Mouse (Mus musculus): ENCODE results near the gene Knop1. TPM values are rescaled to one million over a fixed set of nuclear protein-coding genes. Genes with fewer than 3 reads are reported as not detected.

Knop1 gene
- total RNA-seq, 2 experiments from 2014 or later: 24.4 to 25.1 TPM

DNA sequence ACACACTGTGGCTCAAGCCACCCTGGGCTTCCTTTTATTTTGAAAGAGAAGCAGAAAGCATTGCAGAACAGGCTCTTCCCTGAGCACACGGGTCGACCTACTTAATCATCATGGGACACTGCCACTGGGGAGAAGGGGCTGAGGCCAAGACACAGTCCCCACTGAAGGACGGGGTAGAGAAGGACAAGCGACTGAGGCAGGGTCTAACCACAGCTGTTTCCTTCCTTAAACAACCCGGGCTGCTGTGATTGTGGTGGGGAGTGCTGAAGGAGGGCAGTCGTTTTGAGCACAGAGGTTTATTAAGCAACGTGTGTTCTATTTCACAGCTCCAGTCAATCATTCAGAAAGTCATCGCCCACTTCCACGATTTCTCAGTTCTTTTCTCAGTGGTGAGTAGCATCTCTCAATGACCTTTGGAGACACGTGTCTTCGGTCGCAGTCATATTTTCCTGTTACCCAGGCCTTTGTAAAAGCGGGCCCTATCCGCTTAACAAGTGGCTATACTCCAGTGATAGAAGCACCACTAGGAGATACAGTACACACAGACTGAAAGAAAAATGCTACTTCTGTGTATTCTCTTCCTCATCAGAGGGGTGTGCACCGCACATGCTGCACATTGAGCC, 55.8 kb downstream of the Knop1 start:
- no peak for DNase-seq (ENCODE audit: low spot score in 2 of 2)

- DNase-seq (ENCODE audit: low spot score in 2 of 2): no peak
Measured at GRCm38 (mm10) chr7:118798105-118798570, 57.9 kb downstream of the Knop1 start.

DNA sequence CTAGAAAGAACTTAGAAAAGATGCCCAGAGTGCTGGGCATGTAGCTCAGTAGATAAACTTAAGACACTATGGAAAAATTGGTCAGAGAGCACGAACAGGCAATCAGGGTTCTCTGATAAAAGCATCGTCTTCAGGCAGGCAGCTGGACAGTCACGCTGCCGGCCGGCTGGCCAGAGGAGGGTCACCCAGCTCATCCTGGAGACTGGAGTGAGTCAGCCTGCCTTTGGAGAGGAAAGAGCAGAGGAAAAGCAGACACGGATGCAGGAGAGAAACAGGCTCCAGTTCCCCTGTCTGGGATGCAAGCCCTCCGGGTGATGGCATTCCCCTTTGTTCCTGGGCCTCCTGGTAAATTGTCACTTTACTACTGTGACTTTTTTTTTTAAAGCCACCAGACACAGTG, 58.5 kb downstream of the Knop1 start:
- DNase-seq (ENCODE audit: low spot score in 2 of 2): no peak

GRCm38 (mm10) chr7:118796838-118797237, 59.2 kb downstream of the Knop1 start:
- no peak for DNase-seq (ENCODE audit: low spot score in 2 of 2)

- no peak for DNase-seq (ENCODE audit: low spot score in 2 of 2)
Measured at GRCm38 (mm10) chr7:118795779-118796178, 60.3 kb downstream of the Knop1 start.

DNA sequence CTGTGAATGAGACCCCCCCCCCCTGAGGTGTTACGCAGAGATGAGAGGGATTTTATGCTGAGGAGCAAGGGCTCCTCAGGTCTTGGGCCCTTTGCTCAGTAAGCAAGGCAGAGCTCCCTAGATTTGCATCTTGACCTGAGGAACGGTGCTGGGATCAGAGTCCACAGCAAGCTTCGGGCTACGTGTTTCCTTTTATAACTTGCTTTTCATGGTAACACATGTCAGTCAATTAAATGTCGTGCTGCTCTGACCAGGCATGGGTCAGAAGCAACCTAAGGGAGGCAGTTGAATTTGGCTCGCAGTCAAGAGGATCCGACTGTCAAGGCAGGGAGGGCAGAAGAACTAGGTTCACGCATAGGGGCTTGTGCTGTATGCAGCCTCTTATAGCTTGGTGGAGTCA, 62.2 kb downstream of the Knop1 start:
- no peak for DNase-seq (ENCODE audit: low spot score in 2 of 2)

Other genes starting within 250 kb of the Knop1 start
- 100 to 1,000 TPM; 198 TPM for gene Gde1, start 150.5 kb downstream of the Knop1 start, total RNA-seq (2021)
- 10 to 100 TPM; 45.9 to 51.1 TPM for gene Ccp110, start 143.7 kb downstream of the Knop1 start, total RNA-seq (2021)
- gene Vps35l, start 116.0 kb downstream of the Knop1 start, total RNA-seq (2021): 10 to 100 TPM; 58.3 to 62.8 TPM
- gene Iqck, start 502 bp downstream of the Knop1 start, total RNA-seq (2021): 1 to 10 TPM; 4.6 to 4.7 TPM
- gene Gprc5b, start 139.0 kb upstream of the Knop1 start, total RNA-seq (2021): 100 to 1,000 TPM; 139 to 155 TPM